ENCODE assay signal across 8 mouse cellular contexts in genomic region chr9:67711051-67711877, GRCm38 (mm10). TPM values are rescaled to one million over a fixed set of nuclear protein-coding genes. Genes with fewer than 3 reads are reported as not detected.
DNase-seq lines count a peak whose midpoint lies in the region; ATAC-seq lines count a peak whose summit lies in the region.

No protein-coding gene starts in this region.

- peak overlapping the region; percentile 44 for H3K27ac ChIP-seq in lung, embryonic 15.5 days

- peak; percentile 37 for DNase-seq in cerebellum, adult 11 months
- peak; percentile 83 for DNase-seq in ZHBTc4 (ENCODE audit: low read depth, low spot score)
- DNase-seq in embryo, embryonic 10 days (ENCODE audit: low spot score) = peak; percentile 91
- DNase-seq in heart, adult 8-10 months (ENCODE audit: low spot score) = peak; percentile 45
- peak; percentile 81 for DNase-seq in layer of hippocampus, adult 11-12 months (ENCODE audit: low spot score)
- DNase-seq in right cerebral cortex, postnatal 4 days = peak; percentile 78

- ATAC-seq in cerebellum, adult (ENCODE audit: insufficient number of reproducible peaks, low FRiP score, low TSS enrichment) = no peak
- ATAC-seq in lung, embryonic 15.5 days (ENCODE audit: borderline replicate concordance, extremely low read depth, low FRiP score, low TSS enrichment) = peak; percentile 80

- H3K36me3 ChIP-seq in lung, embryonic 15.5 days = no peaks in the 10 kb centered on the region

- H3K4me3 ChIP-seq in lung, embryonic 15.5 days = no peak overlapping the region

- WGBS in lung, embryonic 15.5 days = 32% methylated on average over 15 of the region's 15 CpGs

- no peaks in the 10 kb centered on the region for H3K27me3 ChIP-seq in lung, embryonic 15.5 days

- no peaks in the 10 kb centered on the region for H3K9me3 ChIP-seq in lung, embryonic 15.5 days

- peaks cover 16% of the 10 kb centered on the region; the same call in 1 of the 2 replicates for H3K4me1 ChIP-seq in lung, embryonic 15.5 days

- no peak overlapping the region for H3K4me2 ChIP-seq in lung, embryonic 15.5 days

- no peak overlapping the region for H3K9ac ChIP-seq in lung, embryonic 15.5 days

RNA-seq across cellular contexts. Expression of gene C2cd4b, which starts 48.0 kb away (rescaled TPM):
- total RNA-seq in heart, adult 8-10 months (2022) = 1 to 10 TPM in 2 of 4 experiments, under 1 TPM in 2; 0.66 to 1.5 (median 1.1) TPM
- 0.95 and 1.6 TPM in 2 replicates for polyA plus RNA-seq in lung, embryonic 15.5 days (2015; fragmentation: Nextera tagmentation; extraction: Ambion mirVana)

Comparison
In these comparisons a context has a peak if more than half of its experiments do, and no peak if none do; other contexts are left out.
1. DNase-seq: peak in every context shown above with its lines; median percentile 91 in embryo, embryonic 10 days; 83 in ZHBTc4; 81 in layer of hippocampus, adult 11-12 months; 78 in right cerebral cortex, postnatal 4 days; 45 in heart, adult 8-10 months; 37 in cerebellum, adult 11 months.